Mouse (Mus musculus): ENCODE measurements around the gene Synj2.

Synj2 gene

GRCm38 (mm10) chr17:5941230-5942043 is at the start of gene Synj2:
Gene Synj2 (plus strand): TSS chr17:5941280.
- DNase-seq = peak; percentile 79

GRCm38 (mm10) chr17:5891933-5892683 is 49.0 kb upstream of the Synj2 start:
- DNase-seq = no peak

GRCm38 (mm10) chr17:5893092-5893491 is 48.0 kb upstream of the Synj2 start:
- peak; percentile 75 for DNase-seq

GRCm38 (mm10) chr17:5893574-5894148 is 47.4 kb upstream of the Synj2 start:
- DNase-seq = no peak

- DNase-seq = no peak
Measured at GRCm38 (mm10) chr17:5896066-5896465, 45.0 kb upstream of the Synj2 start.

- DNase-seq = no peak
Measured at GRCm38 (mm10) chr17:5896607-5897006, 44.5 kb upstream of the Synj2 start.

- no peak for DNase-seq
Measured at GRCm38 (mm10) chr17:5897326-5898200, 43.5 kb upstream of the Synj2 start.

- DNase-seq = no peak
Measured at GRCm38 (mm10) chr17:5899251-5899650, 41.8 kb upstream of the Synj2 start.

GRCm38 (mm10) chr17:5901381-5901780 is 39.7 kb upstream of the Synj2 start:
- no peak for DNase-seq

- no peak for DNase-seq
Measured at GRCm38 (mm10) chr17:5903630-5904301, 37.3 kb upstream of the Synj2 start.

- no peak for DNase-seq
Measured at GRCm38 (mm10) chr17:5909681-5910080, 31.4 kb upstream of the Synj2 start.

- DNase-seq = no peak
Measured at GRCm38 (mm10) chr17:5911591-5911990, 29.5 kb upstream of the Synj2 start.

GRCm38 (mm10) chr17:5912797-5913196 is 28.3 kb upstream of the Synj2 start:
- no peak for DNase-seq

GRCm38 (mm10) chr17:5914217-5914616 is 26.9 kb upstream of the Synj2 start:
- DNase-seq = peak; percentile 50

GRCm38 (mm10) chr17:5921954-5922353 is 19.1 kb upstream of the Synj2 start:
- DNase-seq = no peak

GRCm38 (mm10) chr17:5923281-5923680 is 17.8 kb upstream of the Synj2 start:
- peak; percentile 53 for DNase-seq

GRCm38 (mm10) chr17:5924238-5924637 is 16.8 kb upstream of the Synj2 start:
- DNase-seq = no peak

GRCm38 (mm10) chr17:5926710-5927109 is 14.4 kb upstream of the Synj2 start:
- no peak for DNase-seq

GRCm38 (mm10) chr17:5929031-5929430 is 12.0 kb upstream of the Synj2 start:
- no peak for DNase-seq

- no peak for DNase-seq
Measured at GRCm38 (mm10) chr17:5932161-5932560, 8.9 kb upstream of the Synj2 start.

- DNase-seq = peak; percentile 89
Measured at GRCm38 (mm10) chr17:5934554-5935324, 6.3 kb upstream of the Synj2 start.
